Mouse (Mus musculus) 3134 (cell line): Measurements from ENCODE around the gene Usp50.

ENCODE experiments used
- DNase-seq: peaks from one replicate; pipeline ENCODE4 v3.0.0-alpha.2; 2011; ENCODE audit warnings: low spot score; ENCODE audit not compliant: insufficient read length; ENCODE audit errors: extremely low read depth

The Usp50 gene

DNA sequence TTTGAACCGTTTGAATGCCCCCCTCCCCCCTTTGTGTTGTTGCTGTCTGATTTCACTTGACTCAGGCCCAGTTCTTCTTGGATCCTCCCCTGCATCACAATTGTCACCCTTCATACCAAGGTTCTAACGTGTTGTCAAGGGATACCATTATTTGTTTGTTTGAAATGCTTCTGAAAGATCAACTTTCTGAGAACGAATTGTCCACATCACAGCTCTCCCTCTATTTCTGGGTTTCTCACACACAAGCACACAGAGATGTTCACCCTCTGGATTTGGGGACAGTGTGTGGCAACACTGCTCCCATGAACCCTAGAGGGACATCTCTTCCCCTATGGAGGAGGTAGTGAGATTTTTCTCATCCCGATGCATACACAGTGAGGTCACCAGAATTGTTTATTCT, at the start of gene Usp50:
TSS of gene Usp50 (minus strand) at position 101 of the 400 bp plus-strand sequence.
- DNase-seq: no peak

- no peak for DNase-seq
These were observed 34.1 kb upstream of the Usp50 start for GRCm38 (mm10) chr2:126817414-126817813.

DNA sequence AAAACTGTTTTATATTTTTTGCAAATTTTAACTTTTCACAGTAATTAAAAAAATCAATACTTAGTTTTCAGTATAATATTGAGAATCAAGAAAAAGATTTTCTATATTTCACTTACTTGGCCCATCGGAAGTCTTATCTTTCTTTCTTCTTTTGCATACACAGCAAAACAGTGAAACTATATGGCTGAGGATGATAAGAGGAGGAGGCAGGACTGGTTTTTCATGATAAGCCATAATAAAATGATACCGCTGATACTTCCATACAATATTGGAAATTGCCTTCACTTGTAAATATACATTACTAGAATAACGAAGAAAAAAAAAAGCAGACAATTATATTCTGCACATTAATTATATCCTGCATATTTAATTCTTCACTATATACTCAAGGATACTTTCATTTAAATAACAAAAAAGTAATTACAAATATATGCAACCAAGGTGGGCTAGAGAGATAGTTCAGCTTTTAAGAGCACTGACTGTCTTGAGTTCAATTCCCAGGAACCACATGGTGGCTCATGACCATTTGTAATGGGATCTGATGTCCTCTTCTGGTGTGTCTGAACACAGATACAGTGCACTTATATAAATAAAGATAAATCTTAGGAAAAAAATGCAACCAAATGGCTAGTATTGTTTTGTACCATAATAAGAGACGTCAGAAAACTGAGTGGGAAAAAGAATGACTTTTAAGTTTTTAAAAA, 33.5 kb upstream of the Usp50 start:
- DNase-seq: no peak

GRCm38 (mm10) chr2:126815822-126816221, 32.6 kb upstream of the Usp50 start:
- no peak for DNase-seq

DNA sequence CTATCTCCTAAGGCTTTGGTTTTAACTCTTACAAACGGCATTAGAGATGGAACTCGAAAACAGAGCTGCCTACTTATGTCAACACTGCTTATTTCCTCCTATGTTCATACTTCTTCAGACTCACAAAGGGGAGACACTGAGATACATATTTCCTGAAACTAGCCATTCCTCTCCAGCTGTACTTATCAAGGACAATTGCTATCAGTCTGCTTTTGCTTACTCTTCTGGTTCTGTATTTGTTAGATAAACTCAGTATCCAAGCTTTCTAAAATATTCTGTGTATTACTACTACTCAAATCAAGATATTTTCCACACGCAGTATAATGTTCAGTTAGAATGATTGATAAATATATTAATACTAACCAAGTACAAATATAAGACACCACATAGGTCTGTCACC, 18.7 kb upstream of the Usp50 start:
- DNase-seq: no peak

DNA sequence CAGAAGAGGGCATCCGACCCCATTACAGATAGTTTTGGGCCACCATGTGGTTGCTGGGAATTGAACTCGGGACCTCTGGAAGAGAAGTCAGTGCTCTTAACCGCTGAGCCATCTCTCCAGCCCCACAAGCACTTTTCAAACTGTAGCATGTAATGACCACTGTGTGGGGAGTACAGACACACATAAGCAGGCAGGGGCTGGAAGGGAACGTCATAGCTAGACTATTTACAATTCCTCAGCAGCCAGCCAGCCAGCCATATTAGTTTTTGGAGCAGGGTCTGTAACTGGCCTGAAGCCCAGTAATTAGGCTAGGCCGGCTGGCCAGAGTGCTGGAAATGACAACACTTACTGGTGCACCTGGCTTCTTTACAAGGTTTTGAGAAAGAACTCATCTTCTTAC, 15.2 kb upstream of the Usp50 start:
- no peak for DNase-seq

GRCm38 (mm10) chr2:126795708-126796107, 12.4 kb upstream of the Usp50 start:
- no peak for DNase-seq

GRCm38 (mm10) chr2:126792611-126793010, 9.3 kb upstream of the Usp50 start:
- DNase-seq: no peak

- no peak for DNase-seq
These were observed 4.6 kb upstream of the Usp50 start for GRCm38 (mm10) chr2:126787721-126788342.

GRCm38 (mm10) chr2:126782433-126782832, 837 bp downstream of the Usp50 start:
- peak; percentile 62 for DNase-seq

- DNase-seq: no peak
These were observed 1.8 kb downstream of the Usp50 start for GRCm38 (mm10) chr2:126781478-126781877.

- no peak for DNase-seq
These were observed 3.0 kb downstream of the Usp50 start for GRCm38 (mm10) chr2:126780286-126780685.

DNA sequence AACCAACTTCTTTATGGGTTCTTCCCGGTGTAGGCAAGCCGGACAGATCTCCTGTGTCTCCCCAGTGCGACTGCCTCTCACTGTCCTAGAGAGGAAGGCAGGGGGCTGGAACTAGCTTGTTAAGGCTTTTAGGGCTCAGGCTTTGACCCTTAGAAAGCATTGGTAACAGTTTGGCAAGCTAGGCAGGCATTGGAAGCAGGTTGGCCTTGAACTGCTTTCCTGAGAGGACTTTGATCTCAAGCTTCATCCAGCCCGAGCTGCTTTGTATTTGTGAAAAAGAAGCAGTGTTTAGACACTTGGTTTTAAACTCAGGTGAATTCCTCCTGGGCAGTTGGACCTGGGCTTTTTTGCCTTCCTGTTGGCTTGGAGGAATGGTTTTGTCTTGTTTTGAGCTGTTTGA, 4.5 kb downstream of the Usp50 start:
- DNase-seq: no peak

- no peak for DNase-seq
These were observed 6.9 kb downstream of the Usp50 start for GRCm38 (mm10) chr2:126776416-126776815.

DNA sequence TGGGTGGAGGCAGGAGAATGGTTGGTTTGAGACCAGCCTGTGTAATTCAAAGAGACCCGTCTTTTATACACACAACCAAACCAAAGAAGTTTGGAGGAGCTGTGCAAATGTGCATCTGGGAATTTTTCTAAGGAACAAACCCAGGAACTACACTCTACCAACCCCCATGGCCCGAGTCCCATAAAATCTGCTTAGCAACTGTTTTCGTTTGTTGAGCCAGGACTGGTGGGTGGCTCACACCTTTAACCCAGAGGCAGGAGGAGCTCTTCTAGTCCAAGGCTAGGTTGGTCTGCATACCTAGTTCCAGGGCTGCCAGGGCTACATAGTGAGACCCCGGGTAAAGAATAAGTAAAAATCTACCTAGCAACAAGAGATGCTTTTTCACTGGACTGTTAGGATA, 7.3 kb downstream of the Usp50 start:
- no peak for DNase-seq

GRCm38 (mm10) chr2:126772217-126772616, 11.1 kb downstream of the Usp50 start:
- no peak for DNase-seq

DNA sequence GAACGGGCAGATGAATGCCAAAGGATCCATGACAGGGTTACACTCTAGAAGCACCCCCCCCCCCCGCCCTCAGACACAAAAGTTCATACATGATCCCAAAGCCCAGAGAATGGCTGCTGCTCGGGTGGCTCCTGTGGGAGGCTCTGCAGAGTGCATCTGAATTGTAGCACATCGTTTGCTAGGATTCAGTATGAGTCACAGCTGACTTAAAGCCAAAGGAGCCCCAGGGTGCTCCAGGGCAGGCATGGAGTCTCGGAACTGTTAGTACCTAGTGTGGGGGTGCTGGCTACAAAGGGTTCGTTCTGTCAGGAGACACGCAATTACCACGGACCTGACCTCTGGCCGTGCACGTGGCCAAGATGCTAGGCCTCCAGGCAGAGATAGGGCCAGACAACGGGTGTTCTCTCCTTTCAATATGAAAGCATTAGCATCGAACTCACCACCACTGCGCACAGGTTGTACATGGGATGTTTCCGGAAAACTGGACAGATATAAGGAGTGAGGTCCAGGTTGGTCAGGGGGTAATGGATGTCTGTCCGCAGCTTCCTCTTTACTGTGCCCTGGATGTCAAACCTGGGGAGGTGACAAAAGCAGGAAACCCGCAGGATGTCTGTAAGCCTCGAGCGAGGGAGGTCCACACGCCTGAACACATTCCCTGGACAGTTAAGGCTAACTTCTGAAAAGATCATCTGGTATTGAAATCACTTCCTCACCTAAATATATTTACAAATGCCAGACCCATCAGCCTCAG, 13.7 kb downstream of the Usp50 start:
- DNase-seq: peak; percentile 35

DNA sequence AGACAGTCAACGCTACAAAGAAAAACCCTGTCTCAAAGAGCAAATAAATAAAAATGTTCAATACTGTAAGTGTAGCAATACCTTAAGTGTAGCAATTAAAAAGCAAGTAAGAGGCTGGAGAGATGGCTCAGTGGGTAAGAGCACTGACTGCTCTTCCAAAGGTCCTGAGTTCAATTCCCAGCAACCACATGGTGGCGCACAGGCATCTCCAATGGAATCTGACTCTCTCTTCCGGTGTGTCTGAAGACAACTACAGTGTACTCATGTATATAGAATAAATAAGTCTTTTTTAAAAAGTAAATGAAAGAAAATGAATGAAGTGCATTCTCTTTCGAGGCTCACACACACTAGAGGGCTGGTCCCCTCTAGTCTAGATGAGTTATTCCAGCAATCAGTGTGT, 15.1 kb downstream of the Usp50 start:
- no peak for DNase-seq

DNA sequence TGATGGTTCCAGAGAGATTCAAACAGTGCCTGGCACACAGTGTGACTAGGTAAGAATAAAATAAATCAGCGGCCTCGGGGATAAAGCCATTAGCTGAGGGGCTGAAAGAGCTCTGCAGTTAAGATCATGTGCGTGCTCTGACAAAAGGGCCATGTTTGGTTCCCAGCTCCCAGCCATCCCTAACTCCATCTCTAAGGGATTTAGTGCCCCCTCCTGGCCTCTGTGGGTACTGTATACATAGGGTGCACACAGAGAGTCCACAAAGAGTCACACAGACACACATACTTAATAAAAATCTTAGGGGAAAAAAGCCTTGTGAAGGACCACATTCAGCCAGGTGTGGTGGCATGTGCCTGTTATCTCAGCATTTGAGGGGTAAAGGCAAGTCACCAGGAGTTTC, 15.7 kb downstream of the Usp50 start:
- DNase-seq: no peak

DNA sequence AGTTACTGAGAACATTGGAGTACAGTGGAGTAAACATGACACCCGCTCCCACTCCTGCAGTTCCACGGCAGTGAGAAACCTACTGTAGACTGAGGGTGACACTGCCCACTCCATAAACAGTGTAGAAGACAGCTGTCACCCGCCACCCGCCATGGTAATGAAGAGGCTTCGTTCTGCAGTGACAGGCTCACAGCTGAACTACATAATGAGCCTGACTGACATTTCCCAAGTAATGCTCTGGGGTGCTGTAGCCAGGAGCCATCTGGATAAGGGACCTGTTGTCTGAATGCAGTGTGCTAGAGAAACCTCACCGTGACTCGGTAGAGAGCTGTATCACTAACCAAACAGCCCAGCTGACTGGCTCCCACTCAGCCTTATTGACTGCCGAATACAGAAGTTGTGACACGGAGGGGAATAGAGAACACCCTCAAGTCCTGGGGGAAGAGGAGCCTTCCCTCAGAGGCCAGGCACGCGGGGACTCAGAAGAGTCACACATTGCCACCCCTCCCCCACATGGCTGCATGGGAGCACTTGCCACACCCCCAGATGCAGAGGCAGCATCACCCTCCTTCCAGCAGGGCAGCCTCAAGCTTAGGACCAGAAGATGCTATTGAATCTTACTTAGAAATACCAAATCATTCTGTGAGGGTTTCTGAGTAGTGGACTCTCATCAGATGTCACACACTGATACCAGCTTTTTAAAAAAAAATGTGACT, 17.2 kb downstream of the Usp50 start:
- DNase-seq: no peak

DNA sequence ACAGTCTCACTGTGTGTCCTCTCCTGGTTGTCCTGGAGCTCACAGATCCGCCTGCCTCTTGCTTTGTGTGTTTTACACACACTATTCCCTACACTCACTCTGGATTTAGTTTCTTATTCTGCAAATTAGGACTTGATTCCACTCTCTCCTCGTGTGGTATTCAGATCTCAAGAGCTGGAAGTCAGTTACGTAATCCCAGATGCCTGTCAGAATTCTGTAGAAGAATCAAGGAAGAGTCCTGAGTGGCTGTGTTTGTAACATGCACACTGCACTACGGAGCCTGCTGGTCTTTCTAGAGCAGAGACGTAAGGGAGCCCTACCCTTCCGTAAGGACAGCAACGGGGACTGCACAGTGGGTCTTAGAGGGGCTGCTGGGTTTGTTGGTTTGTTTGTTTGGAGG, 23.9 kb downstream of the Usp50 start:
- no peak for DNase-seq
